Mouse (Mus musculus) testis, postnatal 14 days (tissue): ENCODE results near the gene Hoxd12.
A peak's percentile ranks its signal among the peaks of the same experiment; 100 is the strongest.

ENCODE experiments used
- DNase-seq: peaks from one replicate; pipeline ENCODE4 v3.0.0; 2021; ENCODE audit warnings: low spot score

Gene Hoxd12

DNA sequence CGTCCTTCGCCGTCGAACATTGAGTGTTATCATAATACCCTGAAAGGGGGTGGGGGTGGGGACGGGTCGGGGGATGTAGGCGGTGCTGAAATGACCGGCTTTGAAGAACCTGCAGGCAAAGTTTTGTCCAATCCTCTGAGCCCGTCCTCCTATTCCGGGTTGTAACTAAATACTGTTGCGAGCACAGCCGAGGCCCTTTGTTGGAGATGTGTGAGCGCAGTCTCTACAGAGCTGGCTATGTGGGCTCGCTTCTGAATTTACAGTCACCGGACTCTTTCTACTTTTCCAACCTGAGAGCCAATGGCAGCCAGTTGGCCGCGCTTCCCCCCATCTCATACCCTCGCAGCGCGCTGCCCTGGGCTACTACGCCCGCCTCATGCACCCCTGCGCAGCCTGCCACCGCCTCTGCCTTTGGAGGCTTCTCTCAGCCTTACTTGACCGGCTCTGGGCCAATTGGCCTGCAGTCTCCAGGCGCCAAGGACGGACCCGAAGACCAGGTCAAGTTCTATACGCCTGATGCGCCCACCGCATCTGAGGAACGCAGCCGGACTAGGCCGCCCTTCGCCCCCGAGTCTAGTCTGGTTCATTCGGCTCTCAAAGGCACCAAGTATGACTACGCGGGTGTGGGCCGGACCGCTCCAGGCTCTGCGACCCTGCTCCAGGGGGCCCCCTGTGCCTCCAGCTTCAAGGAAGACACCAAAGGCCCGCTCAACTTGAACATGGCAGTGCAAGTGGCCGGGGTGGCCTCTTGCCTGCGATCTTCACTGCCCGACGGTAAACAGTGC, at the start of gene Hoxd12:
Hoxd12 (plus strand) TSS at position 133 of the 785 bp plus-strand sequence.
- no peak for DNase-seq

DNA sequence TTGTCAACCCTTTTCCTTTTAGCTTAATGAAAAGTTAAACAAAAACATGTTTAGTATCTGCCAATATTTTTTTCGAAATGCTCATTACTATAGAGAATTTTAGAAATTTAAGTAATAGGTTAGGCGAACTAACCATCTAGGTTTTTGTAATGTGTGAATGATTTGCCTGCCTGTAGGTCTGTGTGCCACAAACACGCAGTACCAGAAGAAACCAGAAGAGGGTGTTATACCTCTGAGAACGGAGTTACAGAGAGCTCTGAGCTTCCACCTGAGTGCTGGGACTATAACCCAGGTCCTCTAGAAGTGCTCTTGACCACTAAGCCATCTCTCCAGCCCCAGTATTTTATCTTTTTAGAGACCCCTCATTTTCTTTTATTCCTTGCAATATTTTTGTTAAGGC, 39.4 kb upstream of the Hoxd12 start:
- DNase-seq: no peak

- no peak for DNase-seq
Measured at GRCm38 (mm10) chr2:74642431-74642830, 32.4 kb upstream of the Hoxd12 start.

- DNase-seq: no peak
Measured at GRCm38 (mm10) chr2:74645631-74646030, 29.2 kb upstream of the Hoxd12 start.

DNA sequence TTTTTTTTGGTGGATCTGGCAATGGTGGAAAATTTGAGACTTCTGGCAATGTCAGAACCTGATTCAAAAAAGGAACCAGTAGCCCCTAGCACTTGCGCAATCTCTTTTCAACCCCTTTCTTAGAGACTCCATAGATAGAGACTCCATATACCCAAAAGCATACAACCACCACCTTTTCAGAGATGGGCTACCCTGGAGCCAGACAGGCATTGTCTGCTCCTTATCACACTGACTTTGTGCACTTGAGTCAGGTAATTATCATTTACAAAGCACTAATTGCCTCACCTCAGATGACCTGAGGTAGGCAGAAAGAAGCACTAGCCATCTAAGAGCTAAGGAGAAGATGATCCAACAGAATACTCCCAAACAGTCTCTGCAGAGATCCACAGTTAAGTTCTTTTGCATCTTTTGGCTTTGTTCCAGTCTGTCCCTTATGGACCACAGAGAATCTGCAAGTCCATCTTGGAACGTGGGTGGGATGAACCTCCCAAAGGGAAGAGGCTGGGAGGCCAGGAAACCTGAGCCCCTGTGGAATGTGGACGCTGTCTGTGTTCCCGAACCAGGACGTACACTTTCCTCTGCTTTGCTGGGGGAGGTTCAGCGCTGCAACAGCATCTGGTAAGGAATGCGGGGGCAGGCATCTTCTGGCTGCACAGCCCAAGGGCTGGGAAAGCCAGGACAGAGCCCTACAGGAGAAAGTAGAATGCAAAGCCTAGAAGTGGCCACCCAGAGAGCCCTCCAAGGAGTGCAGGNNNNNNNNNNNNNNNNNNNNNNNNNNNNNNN, 27.5 kb upstream of the Hoxd12 start:
- no peak for DNase-seq

DNA sequence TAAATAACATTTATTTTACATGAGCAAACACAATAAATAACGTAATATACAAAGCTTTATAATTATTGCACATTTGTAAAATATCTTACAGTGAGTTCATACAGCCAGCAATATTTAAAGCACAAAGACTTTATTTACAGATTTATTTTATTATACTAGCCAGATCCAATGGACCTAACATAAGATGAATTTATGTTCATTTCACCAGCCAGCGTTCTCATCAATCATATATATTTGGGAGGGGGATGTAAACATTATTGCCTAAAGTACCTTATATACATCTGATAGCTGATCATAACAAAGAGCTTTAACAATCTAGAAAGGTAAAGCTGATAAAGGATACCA, 21.8 kb upstream of the Hoxd12 start:
- DNase-seq: no peak

GRCm38 (mm10) chr2:74653781-74654535, 20.9 kb upstream of the Hoxd12 start:
- no peak for DNase-seq

GRCm38 (mm10) chr2:74654743-74655419, 19.9 kb upstream of the Hoxd12 start:
- peak; percentile 15 for DNase-seq

- peak; percentile 85 for DNase-seq
Measured at GRCm38 (mm10) chr2:74655420-74655781, 19.4 kb upstream of the Hoxd12 start.

DNA sequence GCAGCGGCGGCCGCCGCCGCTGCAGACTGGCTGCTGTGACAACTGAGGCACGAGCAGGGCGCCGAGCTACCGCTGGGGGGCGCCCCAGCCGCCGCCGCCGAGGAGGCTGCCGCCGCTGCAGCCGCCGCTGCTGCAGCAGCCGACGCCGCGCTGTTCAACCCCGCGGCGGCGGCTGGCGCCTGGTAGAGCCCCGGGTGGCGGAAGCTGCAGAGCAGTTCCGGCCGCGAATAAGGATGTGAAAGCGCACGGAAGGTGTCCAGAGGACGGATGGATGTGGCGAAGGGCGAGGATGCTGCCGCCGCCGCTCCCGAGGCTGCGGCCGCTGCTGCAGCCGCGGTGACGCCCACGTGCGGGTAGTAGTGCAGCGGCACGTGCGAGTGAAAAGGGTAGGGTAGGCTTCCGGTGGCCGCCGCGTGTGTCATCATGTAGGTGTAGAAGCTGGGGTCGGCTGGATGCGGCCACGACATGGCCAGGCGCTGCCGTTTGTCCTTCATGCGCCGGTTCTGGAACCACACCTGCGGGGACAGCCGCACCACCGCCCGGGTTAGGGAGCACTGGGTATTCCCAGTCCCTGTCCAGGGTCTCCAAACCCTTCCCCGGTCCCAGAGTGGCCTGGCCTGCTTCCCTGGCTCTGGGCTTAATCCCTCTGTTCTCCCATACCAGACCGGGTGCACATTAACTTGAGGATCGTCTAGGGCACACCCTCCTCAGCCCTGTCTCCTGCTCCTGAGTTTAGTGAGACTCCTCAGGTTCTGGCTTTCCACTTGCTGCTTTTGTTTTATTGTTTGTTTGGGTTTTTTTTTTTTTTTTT, 18.8 kb upstream of the Hoxd12 start:
- DNase-seq: peak; percentile 75

DNA sequence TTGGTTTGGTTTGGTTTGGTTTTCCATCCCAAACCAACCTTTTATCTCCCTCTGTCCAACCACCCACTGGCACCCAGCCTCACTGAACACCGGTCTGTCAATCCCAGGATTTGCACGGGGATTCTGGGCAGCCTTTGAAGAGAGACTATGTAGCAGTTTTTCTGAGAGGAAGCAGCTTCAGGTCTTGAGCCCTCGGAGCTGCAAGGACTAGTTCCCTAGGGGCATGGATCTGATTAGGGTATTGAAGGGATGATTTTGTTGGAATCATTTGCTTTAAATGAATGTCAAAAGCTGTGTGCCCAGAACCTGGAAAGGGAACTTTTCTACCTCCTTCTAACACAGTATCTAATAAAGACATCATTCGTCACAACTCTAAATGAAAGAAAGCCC, 18.2 kb upstream of the Hoxd12 start:
- DNase-seq: peak; percentile 64

DNA sequence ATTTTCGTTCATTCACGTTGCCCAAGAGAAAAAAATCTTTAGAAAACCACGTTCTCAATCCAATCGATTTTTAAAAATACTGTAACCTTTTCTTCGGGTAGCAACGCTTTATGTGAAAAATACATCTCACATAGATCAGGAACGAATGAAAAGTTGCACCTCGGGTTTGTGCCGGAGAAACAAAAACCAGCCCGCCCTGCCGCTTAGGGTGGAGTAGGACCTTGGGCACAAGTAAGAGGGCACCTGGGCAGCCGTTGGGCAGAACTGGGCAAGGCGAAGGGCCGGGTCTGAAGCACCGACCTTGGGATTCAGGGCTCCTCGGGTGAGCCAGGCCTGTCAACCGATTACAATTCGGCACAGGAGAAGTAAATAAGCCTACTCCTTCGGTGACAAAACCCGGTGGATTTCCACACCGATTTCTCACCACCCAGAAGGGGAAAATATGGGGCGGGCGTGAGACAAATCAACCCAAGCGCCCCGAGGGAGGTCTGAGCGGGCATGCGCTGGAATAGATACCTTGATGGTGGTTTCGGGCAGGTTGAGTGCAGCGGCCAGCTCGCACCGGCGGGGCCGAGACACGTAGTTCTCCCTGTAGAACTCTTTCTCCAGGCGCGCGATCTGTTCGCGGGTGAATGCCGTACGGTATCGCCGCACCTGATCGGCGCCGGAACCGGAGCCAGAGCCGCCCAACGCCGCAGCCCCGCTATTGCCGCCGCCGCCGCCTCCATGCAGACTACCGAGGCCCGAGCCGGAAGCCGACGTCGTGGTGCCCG, 17.4 kb upstream of the Hoxd12 start:
- peak; percentile 31 for DNase-seq

DNA sequence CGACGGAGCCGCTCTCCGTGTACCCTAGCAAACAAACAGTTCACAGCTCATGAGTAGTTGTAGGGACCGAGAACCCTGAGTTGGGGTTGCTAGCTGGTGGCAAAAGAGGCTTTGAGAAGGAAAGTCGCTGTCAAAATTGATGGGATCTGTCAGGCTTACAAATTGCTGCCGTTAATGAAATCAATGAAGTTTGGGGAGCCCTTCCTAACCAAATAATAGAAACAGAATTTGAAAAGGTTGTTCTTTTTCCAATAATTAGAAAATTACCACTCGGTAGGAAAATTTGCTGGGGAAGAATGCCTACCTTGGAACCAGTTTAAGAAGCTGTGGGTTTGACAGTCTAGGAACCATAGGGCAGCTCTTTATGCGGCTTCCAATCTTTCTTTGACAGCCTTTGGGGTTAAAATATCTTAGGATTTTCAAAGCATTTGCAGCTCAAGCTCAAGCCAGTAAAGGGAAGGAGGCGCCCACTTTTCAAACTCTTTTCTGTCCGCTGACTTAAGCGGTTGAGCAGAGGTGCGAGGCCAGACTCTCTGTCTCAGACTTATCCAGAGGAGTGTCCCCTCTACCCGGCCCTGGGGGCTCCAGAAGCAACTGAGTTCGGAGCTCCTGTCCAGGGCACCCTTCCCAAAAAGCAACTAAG, 16.7 kb upstream of the Hoxd12 start:
- DNase-seq: no peak

- peak; percentile 37 for DNase-seq
Measured at GRCm38 (mm10) chr2:74658667-74659371, 16.0 kb upstream of the Hoxd12 start.

GRCm38 (mm10) chr2:74659507-74660005, 15.3 kb upstream of the Hoxd12 start, which contains the start of gene Evx2:
Evx2 (minus strand) TSS chr2:74659557.
- no peak for DNase-seq

DNA sequence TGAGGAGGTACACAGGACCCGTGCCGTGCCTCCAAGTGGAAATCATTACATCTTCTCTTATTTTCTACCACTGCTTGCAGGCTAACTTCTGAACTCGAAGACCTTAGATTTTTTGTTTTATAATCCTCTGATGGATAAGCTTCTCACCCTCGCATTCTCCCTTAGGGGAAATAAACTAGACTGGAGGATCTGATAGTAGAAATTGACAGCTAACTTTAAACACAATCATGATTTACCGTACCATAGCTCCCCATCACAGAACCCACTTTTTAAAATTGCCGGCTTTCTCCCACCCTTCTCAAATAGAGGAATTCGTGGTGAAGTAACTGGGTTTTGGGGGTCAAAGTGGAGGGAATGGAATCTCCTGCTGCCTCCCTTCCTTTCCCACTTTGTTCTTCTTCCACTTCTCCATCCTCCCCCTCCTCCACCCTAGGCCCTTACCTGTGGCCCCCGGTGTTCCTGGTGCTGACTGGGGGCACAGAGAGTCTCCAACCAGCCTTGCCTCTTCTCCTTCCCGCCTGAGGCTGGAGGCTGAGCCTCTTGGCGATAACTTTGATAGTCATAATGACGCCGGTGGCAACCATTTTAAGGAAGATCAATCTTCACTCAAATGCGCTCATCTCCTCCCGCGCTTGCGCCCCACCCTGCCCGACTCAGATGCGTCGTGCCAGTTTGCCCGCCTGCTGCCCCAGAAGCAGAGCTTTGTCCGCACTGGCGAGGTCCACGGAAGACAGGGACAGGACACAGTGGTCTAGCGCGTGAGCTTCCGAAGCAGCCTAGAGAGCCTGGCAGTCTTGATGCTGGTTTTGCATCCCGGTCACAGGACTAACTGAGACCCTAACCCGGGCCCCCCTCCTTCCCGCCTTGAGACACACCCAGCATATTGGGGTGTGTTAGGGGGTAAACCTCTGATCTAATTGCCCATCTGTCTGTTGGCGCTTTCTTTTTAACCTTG, 14.1 kb upstream of the Hoxd12 start:
- DNase-seq: no peak

DNA sequence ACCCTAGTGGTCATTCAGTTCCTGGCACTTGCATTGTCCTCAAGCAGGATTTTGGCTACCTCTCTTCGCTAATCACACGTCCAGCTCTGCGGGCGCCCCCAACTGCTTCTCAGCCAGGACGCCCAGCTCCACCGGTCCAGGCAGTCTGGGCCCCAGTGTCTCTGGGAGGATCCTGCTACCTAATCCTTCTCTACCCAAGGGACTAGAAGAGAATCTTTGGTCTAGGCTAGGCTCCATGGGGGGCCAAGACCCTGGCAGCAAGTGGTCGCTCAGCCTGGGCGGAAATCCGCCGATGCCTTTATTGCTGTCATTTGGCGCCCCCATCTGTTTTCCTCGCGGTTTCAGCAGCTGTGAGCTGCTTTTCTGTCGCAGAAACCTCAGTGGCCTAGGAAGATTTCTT, 13.1 kb upstream of the Hoxd12 start:
- no peak for DNase-seq
